Mouse (Mus musculus): ENCODE measurements around the gene Zfp784. TPM values are rescaled to one million over a fixed set of nuclear protein-coding genes. Genes with fewer than 3 reads are reported as not detected.
"Not testable (repeated sequence)": the region's sequence is repeated elsewhere in the genome, so short reads cannot be mapped to it uniquely, and the experiment has no call there.

Gene Zfp784
- 1 to 10 TPM; 5.3 to 7.0 TPM for total RNA-seq (2021)
- long read RNA-seq, experiment 1, transcript Zfp784-201 (2 exons, 2,153 nt), result major isoform, 7 of 7 reads
- long read RNA-seq, experiment 1, partial matches to known transcripts, result 0 of 7 reads
- long read RNA-seq, experiment 1, other reads (novel, unspliced or antisense), result 0 of 7 reads
- long read RNA-seq, experiment 2, transcript Zfp784-201 (2 exons, 2,153 nt), result major isoform, 12 of 14 reads
- long read RNA-seq, experiment 2, partial matches to known transcripts, result 0 of 14 reads
- long read RNA-seq, experiment 2, other reads (novel, unspliced or antisense), result 2 of 14 reads

GRCm38 (mm10) chr7:5038109-5038732 lies at the start of gene Zfp784:
TSS of gene Zfp784 (minus strand) at chr7:5038446.
- DNase-seq (ENCODE audit: low spot score in 2 of 2), result peak; percentile 91 to 95

DNA sequence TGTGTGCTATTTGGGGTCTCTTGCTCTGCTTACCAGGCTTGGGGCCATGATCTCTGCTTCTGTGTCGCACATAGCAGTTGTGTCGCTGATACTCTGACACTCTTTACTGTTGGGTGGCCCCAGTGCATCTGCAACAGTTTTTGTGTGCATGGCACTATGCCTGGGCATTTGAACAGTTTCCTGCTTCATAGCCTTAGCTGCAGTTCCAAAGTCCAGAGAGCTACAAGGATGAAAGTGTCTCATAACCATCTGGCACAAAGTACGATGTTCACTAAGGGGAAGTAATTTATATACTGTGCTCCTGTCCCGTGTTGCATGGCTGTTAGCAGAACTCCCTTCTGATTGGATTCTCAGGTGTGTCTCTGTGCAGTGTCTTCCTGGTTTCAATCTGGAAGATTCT lies 49.6 kb upstream of the Zfp784 start:
- no peak for DNase-seq (ENCODE audit: low spot score in 2 of 2)

- no peak for DNase-seq (ENCODE audit: low spot score in 2 of 2)
These were observed 48.7 kb upstream of the Zfp784 start for GRCm38 (mm10) chr7:5086921-5087440.

DNA sequence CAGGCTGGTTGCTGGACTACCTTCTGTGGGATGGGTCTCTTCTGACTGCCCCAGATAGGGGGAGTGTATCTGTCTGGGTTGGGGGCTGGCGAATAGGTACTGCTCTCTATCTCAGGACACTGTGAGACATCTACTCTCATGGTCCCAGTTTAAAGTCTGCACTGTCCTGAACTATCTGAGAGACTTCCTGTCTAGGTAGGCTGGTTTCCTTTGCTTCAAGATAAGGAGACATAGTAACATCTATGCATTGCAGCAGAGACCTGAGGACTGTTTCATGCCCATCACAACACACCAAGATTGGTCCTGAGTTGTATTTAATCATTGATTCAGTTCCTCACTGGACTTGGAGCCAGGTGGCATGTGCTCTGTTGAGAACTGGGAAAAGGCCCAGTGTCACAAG lies 47.3 kb upstream of the Zfp784 start:
- DNase-seq (ENCODE audit: low spot score in 2 of 2), result no peak

DNA sequence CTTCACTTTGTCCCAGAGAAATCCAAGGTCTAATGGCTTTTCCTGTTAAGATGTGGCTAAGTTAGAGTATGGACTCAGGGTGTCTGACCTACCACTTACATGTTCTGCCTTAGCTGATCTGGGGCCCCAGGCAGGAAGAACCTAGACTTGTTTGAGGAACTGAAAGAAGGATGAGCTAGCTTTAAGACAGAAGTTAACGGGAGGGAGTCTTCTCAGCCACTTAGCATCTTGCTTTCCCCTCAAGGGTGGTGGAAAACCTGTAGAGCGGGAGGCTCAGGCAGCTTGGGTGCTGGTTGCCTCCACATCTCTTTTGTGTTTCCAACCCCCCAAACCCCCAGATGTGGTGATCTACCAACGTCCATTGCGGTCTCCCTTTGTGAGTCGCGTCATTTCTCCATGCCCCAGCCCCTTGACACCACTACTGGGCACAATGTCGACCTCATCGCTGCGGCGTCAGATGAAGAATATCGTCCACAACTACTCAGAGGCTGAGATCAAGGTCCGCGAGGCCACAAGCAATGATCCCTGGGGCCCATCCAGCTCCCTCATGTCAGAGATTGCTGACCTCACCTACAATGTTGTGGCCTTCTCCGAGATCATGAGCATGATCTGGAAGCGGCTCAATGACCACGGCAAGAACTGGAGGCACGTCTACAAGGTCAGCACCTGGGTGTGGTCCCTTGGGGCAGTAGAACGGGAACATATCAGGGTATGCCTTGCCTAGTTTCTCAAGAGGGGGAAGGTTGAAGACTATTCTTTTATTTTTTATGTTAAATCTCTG lies 45.3 kb upstream of the Zfp784 start:
- DNase-seq (ENCODE audit: low spot score in 2 of 2), result no peak

DNA sequence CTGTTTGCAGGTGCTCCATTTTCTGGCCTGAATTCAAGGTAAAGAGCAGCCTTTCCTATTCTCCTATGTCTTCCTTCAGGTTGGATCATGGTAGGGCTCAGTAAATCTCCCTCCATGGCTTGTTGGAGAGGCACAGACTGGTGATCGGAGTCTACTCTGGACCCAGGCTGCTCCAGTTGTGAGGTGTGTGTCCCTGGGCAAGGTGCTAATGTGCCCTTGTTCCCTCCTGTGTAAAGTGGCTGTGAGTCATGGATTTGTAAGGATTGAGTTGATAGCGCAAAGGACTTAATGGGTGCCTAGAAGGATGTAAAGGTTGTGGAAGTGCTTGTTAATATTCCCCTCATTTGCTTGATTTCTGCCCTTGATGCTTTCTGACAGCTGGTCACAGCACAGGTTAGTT lies 43.7 kb upstream of the Zfp784 start:
- DNase-seq (ENCODE audit: low spot score in 2 of 2), result no peak

GRCm38 (mm10) chr7:5081241-5081640 lies 43.0 kb upstream of the Zfp784 start:
- DNase-seq (ENCODE audit: low spot score in 2 of 2), result no peak

GRCm38 (mm10) chr7:5080815-5081214 lies 42.6 kb upstream of the Zfp784 start:
- no peak for DNase-seq (ENCODE audit: low spot score in 2 of 2)

DNA sequence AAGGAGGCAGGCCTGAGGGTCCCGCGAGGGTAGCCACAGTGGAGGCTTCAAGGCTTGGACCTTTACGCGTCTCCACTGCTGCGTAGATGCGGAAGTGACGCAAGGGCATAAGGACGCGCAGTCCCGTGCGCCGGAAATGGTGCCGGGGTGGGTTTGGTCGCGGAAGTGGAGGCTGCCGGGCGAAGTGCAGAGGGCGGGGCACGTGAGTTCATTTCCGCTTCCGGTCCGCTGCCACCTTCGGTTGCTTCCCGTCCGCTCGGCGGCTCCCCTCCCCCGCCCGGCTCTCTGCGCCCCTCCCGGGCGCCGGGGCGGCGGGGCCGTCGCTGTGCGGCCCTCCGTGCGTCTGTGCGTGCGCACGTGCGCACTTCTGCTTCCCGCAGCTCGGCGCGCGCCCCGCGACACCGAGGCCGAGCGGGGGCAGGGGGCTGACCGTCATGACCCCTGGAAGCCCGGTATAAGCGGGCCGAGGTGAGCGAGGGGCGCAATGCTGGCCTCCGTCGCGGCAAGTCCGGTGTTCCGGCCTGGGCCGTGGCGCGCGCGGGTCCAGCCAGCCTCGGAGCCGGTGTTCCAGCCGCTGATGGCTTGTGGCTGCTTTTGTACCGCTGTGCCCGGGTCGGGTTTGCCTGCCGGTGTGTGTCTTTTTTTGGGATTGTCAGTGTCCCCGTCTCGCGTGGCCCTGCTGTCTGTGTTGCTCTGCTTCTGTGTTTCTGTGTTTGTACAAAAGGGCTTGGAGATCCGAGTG lies 41.9 kb upstream of the Zfp784 start, which contains the start of gene Epn1:
Gene Epn1 (plus strand): TSS at position 226 of the 742 bp plus-strand sequence.
- DNase-seq (ENCODE audit: low spot score in 2 of 2), result peak; percentile 94 to 98

- not testable (repeated sequence) for DNase-seq (ENCODE audit: low spot score in 2 of 2)
These were observed 41.2 kb upstream of the Zfp784 start for GRCm38 (mm10) chr7:5079365-5080009.

- DNase-seq (ENCODE audit: low spot score in 2 of 2), result no peak
These were observed 38.7 kb upstream of the Zfp784 start for GRCm38 (mm10) chr7:5076931-5077330.

- no peak for DNase-seq (ENCODE audit: low spot score in 2 of 2)
These were observed 36.7 kb upstream of the Zfp784 start for GRCm38 (mm10) chr7:5074984-5075383.

DNA sequence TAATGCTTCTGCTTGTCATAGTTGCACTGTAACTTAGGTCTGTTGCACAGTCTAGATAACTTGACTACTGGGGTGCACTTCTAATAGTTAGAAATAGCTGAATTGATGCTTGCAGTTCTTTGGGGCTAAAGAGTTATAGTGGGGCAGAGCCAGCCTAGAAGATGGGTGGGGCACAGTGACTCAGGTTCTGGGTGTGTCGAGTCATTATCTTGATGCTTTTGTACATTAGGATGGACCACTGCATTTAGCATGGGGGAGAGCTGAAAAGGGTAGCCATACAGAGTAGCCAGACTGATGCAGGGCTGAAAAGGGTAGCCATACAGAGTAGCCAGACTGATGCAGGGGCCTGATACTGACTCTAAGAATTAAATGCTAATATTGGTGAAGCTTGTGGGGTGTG lies 35.3 kb upstream of the Zfp784 start:
- DNase-seq (ENCODE audit: low spot score in 2 of 2), result no peak

DNA sequence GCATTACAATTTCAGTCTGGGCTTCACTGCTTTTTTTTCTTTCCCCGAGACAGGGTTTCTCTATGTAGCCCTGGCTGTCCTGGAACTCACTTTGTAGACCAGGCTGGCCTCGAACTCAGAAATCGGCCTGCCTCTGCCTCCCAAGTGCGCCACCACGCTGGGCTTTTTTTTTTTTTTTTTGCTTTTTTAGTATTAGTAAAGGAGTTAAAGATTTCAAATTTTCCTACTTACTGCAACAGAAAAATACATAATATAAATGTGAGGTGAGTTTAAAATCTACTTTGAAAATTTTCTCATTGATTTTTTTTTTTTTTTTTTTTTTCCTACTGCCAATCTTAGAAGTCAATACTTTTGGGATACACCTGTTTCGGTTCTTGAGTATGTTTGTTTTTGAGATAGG lies 26.6 kb upstream of the Zfp784 start:
- DNase-seq (ENCODE audit: low spot score in 2 of 2), result no peak

DNA sequence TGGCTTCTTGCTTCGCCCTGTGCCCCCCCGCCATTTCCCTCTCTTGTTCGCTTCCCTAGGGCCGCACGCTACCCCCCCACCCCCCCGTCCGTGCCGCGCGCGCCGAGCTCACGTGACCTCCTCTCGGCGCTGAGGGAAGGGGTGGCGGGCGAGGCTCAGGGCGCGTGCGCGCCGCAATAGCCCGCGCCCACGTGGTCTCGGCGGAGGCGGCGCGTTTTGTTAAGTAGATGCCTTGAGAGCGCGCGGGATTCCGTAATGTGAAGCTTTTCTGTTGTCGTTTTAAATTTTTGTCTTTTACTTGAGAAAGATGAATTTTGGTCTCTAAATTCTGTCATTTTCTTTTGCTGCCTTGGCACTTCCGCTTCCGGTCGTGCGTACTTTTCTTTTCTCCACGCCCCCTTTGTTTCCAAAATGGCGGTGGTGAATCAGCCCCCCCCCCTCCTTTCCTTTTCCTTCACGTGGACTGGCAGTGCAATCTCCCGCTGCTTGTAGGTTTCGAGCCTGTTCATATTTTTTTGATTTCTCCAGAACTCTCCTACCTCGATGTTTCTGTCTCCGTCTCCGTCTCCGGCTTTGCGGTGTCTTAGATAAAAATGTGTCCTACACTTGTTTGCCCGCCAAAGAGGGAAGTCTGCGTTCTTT lies 24.2 kb upstream of the Zfp784 start:
- peak in 1 of 2 experiments; percentile 76 for DNase-seq (ENCODE audit: low spot score in 2 of 2)

DNA sequence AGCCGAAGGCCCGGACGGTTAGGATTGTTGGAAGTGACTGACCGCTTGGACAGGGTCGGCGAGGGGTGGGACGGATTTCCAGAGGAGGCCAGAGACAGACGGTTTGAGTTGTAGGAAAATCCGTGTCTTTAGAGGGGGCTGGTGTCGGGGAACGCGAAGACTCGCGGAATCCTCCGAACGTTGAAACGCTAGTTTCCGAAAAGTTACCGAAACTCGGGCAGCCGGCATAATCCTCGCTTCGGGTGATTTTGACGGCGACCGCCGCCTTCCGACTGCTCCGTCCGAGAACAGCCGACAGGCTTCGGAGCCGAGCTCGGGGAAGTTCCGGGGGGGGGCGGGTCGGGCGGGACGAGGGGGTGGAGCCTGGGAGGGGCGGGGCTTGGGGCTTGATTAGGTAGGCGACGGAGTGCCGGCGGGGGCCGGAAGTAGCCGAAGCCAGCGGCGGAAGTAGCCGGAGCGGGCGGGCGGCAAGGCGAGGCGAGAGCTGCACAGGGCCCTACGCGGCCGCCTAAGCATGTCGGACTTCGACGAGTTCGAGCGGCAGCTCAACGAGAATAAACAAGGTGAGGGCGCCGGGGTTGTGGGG lies 23.6 kb upstream of the Zfp784 start, which contains the start of gene U2af2:
Gene U2af2 (plus strand): TSS at position 370 of the 586 bp plus-strand sequence.
- peak; percentile 93 to 95 for DNase-seq (ENCODE audit: low spot score in 2 of 2)

GRCm38 (mm10) chr7:5060944-5061773 lies 22.9 kb upstream of the Zfp784 start:
- DNase-seq (ENCODE audit: low spot score in 2 of 2), result peak; percentile 99 to 100

DNA sequence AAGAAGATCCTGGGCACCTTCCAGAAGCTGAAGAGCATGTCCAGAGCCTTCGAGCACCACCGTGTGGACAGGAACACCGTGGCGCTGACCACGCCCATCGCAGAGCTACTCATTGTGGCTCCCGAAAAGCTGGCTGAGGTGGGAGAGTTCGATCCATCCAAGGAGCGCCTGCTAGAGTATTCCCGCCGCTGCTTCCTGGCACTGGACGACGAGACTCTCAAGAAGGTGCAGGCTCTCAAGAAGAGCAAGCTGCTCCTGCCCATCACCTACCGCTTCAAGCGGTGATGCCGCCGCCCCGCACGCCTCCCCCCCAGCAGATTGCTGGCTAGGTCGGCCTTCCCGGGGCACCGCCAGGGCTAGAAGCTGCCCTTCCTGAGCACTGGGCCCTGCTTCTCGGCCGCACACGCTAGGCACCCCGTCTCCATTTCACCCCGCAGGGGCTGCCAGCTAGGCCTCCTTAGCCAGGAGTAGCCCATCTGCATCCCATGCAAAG lies 22.0 kb upstream of the Zfp784 start:
- peak; percentile 69 to 81 for DNase-seq (ENCODE audit: low spot score in 2 of 2)
